Mouse (Mus musculus) megakaryocyte, embryonic 14.5 days (primary cell): ENCODE measurements around the gene Cyp27a1.

ENCODE experiments used
- FLI1 ChIP-seq: IDR thresholded peaks from 2 replicates; pipeline ENCODE4 v1.6.1; 2012; ENCODE audit warnings: low read length, inconsistent platforms, mixed read lengths
- GATA1 ChIP-seq: IDR thresholded peaks from 3 replicates; pipeline ENCODE4 v1.6.1; 2012; ENCODE audit warnings: mixed read lengths, low read length, inconsistent platforms, borderline replicate concordance

- TF ChIP-seq GATA1 (no peak), FLI1 (no peak)
Observed at GRCm38 (mm10) chr1:74714967-74715366, 1.6 kb downstream of the Cyp27a1 start.
